Mouse (Mus musculus): ENCODE measurements around the gene Mtus2.
"Not testable (repeated sequence)": the region's sequence is repeated elsewhere in the genome, so short reads cannot be mapped to it uniquely, and the experiment has no call there.

The Mtus2 gene

DNA sequence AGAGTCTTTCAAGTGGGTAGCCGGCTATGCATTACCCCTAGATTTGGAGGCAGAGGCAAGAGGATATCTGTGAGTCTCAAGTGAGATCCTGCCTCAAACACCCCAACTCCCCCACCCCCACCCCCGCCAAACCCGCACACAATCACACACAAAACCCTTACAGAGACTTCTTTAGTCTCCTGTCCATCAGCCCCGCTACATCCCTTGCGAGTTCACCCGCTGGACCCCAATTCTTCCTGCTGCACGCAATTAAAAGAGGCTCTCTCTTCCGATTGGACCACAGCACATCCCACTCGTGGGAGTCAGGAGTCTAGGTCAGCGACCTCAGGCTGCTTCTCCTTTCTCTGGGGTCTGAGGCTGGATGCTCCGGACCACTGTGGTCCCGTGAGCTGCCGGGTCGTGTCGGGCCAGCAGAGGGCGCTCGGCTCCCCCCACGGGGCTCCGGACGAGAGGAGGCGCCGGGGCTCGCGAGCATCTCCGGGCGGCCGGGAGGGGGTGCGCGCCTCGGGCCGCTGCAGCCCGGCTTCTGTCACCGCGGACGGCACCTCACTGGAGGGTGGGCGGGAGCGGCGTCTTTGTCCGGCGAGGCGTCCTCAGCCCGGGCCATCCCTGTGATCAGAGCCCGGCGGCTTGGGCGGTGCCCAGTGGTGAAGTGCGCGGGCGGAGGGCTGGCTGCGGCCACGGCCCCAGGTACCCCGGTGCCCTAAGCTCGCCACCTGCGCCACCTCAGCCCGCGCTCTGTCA, at the start of gene Mtus2:
Mtus2 (plus strand) TSS at position 500 of the 744 bp plus-strand sequence.
- peak; percentile 60 to 81 for DNase-seq (ENCODE audit: low spot score in 2 of 2)

GRCm38 (mm10) chr5:147907851-147908250, 49.3 kb upstream of the Mtus2 start:
- no peak for DNase-seq (ENCODE audit: low spot score in 2 of 2)

DNA sequence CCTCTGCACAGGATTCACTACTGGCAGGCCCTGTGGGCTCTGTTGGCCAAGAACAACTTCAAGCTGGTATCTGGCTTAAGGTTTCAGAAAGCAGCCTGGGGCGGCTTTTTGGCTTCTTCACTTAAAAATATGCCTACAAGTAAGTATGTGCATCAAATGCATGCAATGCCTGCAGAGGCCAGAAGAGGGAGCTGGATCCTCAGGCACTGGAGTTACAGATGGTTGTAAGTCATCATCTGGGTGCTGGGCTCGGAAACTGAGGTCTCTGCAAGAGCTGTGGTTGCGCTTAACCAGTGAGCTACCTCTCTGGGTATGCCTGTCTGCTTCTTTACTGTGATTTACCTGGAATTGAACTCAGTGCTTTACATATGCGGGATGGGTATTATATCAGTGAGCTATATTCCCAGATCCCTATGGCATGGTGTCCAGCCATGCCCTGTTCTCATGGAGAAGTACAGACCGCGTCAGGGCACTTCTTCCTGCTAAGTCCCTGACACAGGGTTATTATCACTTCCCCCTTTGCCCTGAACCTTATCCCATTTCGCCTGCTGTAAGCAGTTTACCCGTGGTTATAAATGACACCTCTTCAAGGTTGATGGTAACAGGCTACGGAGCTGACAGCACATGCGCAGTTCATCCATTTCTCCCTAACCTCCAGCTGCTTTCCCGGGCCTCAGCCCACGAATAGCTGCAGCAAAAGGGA, 46.2 kb upstream of the Mtus2 start:
- DNase-seq (ENCODE audit: low spot score in 2 of 2) = peak in 1 of 2 experiments; percentile 36

DNA sequence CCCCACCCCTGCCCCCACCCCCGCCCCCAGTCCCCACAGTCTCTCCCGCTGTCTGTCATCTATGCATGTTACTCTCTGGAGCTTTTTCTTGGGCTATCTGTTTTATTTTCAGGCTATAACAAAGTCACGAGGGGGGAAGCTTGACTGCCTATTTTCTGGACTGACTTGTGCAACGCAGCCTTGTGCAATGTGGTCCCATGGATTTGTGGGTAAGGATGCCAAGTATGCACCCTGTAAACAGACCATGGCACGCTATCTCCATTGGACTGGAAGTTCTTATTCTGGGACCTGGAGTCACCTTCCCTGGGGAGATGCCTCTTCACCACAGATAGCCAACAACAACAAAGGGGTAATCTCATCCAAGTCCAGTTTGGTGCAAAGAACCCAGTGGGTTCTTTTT, 45.4 kb upstream of the Mtus2 start:
- DNase-seq (ENCODE audit: low spot score in 2 of 2) = no peak

DNA sequence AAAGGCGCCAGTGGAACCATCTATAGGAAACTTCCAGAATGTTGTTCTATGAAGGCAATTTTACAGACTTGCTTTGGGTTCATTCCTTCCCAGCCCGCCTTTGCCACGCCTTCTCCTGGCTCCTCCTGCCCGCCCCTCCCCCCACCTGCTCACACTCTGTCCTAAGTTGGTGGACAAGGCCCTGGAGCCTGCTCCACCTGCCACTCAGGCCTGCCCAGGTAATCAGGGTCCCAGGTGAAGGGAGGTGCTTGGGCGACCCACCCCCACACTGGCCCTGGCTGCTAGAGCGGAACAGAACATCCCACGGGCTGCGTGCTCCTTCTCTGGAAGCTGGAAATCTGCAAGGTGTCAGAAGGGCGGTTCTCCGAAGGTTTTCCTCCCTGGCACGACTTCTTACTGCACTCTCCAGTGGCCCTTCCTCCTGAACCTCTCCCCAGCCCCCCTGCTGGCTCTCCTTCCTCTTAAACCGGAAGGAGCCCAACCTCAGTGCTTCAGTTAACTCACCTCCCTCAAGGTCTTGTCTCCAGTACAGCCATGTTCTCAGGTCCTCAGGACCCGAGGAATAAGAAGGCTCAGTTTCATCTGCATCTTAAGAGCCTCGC, 43.8 kb upstream of the Mtus2 start:
- DNase-seq (ENCODE audit: low spot score in 2 of 2) = no peak

GRCm38 (mm10) chr5:147915038-147915566, 42.0 kb upstream of the Mtus2 start:
- no peak for DNase-seq (ENCODE audit: low spot score in 2 of 2)

DNA sequence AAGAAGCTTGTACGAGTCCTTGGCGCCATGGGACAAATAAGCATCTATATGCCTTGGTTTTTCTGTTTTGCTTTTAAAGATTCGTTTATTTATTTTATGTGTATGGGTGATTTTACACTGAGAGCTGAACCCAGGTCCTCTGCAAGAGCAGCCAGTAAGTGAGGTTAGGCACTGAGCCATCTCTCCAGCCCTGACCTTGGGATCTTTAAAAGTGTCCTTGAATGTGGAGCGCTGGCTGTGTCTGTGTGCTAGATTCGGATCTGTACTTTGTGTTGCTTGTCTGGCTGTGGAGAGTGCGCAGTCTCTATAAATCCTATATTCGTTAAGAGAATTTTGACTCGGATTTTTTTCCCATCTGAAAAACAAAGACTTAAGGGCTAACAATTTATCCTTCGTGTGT, 40.9 kb upstream of the Mtus2 start:
- no peak for DNase-seq (ENCODE audit: low spot score in 2 of 2)

- DNase-seq (ENCODE audit: low spot score in 2 of 2) = no peak
These were observed 38.9 kb upstream of the Mtus2 start for GRCm38 (mm10) chr5:147918044-147918846.

- no peak for DNase-seq (ENCODE audit: low spot score in 2 of 2)
These were observed 32.5 kb upstream of the Mtus2 start for GRCm38 (mm10) chr5:147924621-147925020.

GRCm38 (mm10) chr5:147925935-147926604, 31.1 kb upstream of the Mtus2 start:
- DNase-seq (ENCODE audit: low spot score in 2 of 2) = peak in 1 of 2 experiments; percentile 53

GRCm38 (mm10) chr5:147928668-147929497, 28.2 kb upstream of the Mtus2 start:
- DNase-seq (ENCODE audit: low spot score in 2 of 2) = no peak

DNA sequence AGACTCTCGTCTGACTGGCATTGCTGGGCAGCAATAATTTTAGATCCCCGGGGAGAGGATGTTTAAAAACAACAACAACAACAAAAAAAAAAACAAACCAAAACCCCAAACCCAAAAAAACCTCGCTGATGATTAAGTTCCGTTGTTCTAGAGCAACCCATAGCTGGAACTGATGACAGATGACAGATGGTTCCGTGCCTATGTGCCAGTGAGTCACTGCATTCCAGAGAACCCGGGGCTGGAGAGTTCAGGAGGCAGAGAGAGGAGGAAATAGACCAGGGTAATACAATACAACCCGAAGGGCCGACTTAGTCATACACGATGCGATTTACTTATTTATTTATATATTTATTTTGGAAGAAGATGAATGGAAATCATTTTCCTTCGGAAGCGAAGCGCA, 22.0 kb upstream of the Mtus2 start:
- no peak for DNase-seq (ENCODE audit: low spot score in 2 of 2)

DNA sequence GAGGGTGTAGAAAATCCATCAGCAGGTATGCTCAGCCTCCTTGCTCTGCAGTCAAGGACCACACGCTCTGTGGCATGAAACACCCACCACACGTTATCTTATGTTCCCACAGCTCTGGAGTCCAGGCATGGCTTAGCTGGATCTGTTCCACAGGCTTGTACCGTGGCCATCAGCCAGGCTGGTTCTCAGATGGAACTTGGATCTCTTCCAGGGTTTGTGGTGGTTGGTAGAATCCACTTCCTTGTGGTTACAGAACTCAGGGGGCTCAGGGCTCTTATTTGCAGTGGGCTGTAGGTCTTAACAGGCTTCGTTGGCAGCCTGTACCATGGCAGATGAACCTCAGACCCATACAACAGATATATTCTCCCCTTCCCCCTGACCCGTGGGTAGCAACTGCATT, 17.9 kb upstream of the Mtus2 start:
- DNase-seq (ENCODE audit: low spot score in 2 of 2) = no peak

- no peak for DNase-seq (ENCODE audit: low spot score in 2 of 2)
These were observed 12.0 kb upstream of the Mtus2 start for GRCm38 (mm10) chr5:147945000-147945666.

GRCm38 (mm10) chr5:147949881-147950280, 7.2 kb upstream of the Mtus2 start:
- no peak for DNase-seq (ENCODE audit: low spot score in 2 of 2)

DNA sequence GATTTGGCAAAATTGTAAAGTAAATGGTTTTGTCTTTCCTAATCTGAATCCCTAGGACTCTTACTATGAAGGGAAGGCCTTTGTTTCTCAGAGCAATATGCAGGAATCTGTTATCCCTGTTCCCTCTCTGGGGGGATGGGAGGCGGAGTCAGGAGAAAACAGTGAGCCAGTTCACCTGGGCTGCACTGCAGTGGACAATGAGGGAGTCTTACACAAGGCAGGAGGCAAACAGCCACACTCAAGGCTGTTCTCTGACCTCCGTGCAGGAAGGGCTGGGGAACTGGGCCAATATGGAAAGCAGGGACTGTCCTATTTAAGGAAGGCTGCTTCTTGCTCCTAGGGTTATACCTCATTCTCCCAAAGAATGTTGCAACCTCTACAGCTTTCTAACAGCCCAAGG, 5.4 kb upstream of the Mtus2 start:
- DNase-seq (ENCODE audit: low spot score in 2 of 2) = no peak

- DNase-seq (ENCODE audit: low spot score in 2 of 2) = not testable (repeated sequence)
These were observed 3.9 kb upstream of the Mtus2 start for GRCm38 (mm10) chr5:147953181-147953580.

DNA sequence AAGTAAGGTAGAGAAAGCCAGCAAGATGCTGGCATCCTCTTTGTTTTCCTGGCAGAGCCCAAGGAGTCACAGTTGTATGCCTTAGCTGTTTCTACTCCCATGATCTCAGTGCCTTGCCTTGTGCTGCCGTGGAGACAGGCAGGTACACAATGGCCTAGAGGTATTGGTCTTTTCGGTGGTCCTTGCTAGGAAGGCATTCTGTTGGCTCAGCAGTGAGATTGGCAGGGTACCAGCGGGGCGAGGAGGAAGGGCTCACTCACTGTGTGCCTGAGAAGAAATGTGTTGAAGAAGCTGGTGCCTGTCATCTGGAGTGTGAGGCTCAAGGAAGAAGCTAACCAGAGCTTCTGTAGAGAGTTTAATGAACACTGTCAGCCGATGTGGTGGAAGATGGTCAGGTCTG, 1.4 kb upstream of the Mtus2 start:
- no peak for DNase-seq (ENCODE audit: low spot score in 2 of 2)

- DNase-seq (ENCODE audit: low spot score in 2 of 2) = no peak
These were observed 699 bp upstream of the Mtus2 start for GRCm38 (mm10) chr5:147956421-147956820.

Data from spleen, postnatal 10 days (tissue).